Mouse (Mus musculus) layer of hippocampus, adult 11-12 months (tissue): Measurements from ENCODE around the gene Pomt1.
"Not testable (repeated sequence)": the region's sequence is repeated elsewhere in the genome, so short reads cannot be mapped to it uniquely, and the experiment has no call there.

Experiments used
- DNase-seq: peaks from one replicate; pipeline ENCODE4 v3.0.0; 2022; ENCODE audit warnings: low spot score

The Pomt1 gene

DNA sequence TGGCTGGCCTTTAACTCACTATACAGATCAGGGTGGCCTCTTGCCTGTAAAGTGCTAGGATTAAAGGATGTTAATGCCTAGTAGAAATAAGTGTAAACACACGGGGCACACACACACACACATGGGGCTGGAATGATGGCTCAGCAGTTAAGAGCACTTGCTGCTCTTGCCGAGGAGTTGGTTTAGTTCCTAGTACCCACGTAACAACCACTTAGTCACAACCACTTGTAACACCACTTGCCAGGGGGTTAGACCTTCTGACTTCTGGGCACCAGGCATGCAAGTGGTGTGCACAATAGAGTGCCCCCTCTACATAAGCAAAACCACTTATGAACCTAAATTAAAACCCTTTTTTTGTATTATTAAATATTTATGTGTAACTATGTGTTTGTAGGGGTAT lies 47.6 kb downstream of the Pomt1 start:
- no peak for DNase-seq

DNA sequence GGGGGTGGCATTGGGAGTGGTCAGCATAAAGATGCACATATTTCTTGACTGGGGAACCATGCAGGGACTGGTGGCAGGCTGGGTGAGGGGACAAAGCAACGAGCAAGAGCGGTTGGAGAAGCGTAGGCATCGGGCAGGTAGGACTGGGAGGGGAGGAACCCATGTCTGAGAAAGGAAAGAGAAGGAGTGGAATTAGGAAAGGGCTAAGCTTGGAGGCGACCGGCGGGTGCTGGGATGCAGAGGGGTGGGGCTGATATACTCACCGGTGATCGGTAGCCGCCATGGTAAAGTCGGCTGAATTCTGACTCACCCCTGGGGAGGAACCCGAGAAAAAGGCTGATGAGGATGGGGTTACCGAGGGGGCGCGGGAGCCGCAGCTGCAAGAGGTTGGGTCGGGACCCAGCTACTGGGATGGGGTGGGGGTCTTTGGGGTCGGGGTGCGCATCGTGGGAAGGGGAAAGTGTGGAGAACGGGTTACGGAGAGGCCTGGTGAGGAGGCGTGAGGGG lies 51.0 kb downstream of the Pomt1 start, which contains the start of gene Golga2:
Gene Golga2, plus strand, starts transcription at position 51 of the 507 bp plus-strand sequence.
- DNase-seq: no peak

DNA sequence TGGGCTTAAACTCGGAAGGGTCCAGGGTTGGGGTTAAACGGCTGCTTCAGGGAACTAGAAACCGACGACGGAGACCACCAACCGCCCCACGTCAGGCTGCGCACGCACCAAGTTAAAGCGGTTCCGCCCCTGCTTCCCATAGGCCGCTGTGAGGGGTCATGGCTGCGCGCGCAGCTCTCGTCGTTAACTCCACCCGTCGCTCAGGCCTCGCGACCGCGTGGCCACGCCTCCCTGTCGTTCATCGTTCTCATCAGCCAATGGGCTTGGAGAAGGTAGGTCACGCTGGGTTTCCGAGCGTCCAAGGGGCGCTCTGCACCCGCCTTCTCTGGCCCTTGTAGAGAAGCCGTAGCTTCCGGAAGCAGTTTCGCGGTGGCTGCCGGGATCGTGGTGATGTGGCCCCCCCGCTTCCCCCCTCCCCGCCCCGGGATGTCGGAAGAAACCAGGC lies 51.6 kb downstream of the Pomt1 start, which contains the start of gene Swi5:
Gene Swi5, minus strand, starts transcription at position 153 of the 445 bp plus-strand sequence.
- peak; percentile 99 for DNase-seq

- no peak for DNase-seq
Measured at GRCm38 (mm10) chr2:32288371-32288931, 52.1 kb downstream of the Pomt1 start.

GRCm38 (mm10) chr2:32289578-32289977 lies 53.2 kb downstream of the Pomt1 start:
- DNase-seq: no peak

DNA sequence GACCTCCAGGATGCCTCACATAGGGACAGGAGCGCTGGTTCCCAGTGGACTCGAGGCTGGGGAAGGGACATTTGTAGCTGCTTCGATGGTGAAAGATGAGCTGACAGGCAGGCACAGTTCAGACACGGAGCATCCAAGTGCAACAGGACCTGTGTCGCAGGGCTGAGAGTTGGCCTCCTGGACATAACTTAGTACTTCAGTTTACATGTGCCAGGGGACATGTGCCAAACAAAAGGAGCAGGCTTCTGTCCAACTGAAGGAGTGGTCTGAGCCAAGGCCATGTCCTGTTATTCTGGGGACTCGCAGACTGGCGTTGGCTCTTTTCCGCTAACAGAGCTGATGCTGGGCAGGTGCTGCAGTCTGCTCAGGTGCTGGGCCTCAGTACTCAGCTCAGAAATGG lies 58.0 kb downstream of the Pomt1 start:
- DNase-seq: no peak

DNA sequence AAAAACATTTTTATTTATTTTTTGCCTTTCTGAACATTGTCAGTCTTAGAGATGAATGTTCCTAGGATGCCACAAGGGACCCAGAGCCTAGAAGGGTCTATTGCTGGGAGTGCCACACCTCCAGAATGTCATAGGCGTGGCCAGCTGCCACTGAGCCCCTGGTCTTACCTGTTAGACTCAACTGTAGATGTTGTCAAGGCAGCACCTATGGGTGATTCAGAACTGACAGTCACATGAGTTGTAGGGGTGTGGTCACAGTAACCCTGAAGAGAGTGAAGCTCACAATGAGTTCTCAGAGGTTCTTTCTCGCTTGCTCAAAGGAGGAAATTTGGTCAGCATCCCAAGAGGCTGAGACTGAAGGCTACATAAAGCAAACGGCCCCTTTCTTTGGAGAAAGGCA lies 58.9 kb downstream of the Pomt1 start:
- no peak for DNase-seq

- not testable (repeated sequence) for DNase-seq
Measured at GRCm38 (mm10) chr2:32295842-32296241, 59.5 kb downstream of the Pomt1 start.

DNA sequence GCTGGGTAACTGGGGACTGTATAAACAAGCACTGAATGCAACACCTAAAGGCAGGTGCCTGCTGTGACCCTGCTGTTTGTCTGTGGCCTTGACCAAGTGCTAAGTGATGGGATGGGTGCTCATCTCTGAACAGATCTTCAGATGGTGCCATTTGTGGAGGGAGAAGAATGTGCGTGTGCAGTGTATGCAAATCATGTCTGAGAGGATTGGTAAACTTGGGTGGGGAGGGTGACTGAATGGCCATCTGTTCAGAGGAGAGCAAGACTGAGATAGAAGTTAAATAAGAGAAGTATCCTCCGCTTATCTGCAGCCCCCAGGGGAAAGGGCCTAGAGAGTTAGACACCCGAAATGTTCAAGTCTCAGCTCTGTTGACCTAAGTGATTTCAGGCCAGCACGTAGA lies 63.1 kb downstream of the Pomt1 start:
- DNase-seq: no peak

DNA sequence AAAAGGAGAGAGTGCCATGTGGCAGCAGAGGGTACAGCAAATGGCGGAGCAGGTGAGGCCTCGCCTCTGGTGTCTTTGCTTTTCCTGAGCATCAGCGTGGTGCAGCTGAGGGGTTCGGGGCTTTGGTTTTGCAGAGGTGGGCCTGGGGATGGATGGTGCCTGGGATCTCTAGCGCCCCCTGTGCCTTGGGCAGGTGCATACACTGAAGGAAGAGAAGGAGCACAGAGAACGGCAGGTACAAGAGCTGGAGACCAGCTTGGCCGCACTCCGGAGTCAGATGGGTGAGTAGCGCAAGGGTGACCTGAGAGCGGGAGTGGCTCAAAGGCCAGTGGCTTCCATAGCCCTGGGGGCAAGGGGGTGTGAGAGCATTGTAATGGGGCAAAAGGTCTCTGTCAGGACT lies 66.6 kb downstream of the Pomt1 start:
- DNase-seq: no peak

- DNase-seq: no peak
Measured at GRCm38 (mm10) chr2:32304145-32304832, 67.9 kb downstream of the Pomt1 start.
